Mouse (Mus musculus) liver, adult 2 months (tissue): ENCODE data around the gene P3h1.

Experiments used
- CTCF ChIP-seq: fragments of 200-500 bp; IDR thresholded peaks from 2 replicates; pipeline ENCODE4 v1.5.1; 2011; ENCODE audit warnings: low read depth, low read length, control low read depth
- POLR2A ChIP-seq: fragments of 200-500 bp; IDR thresholded peaks from 2 replicates; pipeline ENCODE4 v1.6.1; 2011; ENCODE audit warnings: low read length, control low read depth; ENCODE audit not compliant: insufficient read depth; ENCODE audit errors: extremely low read depth

DNA sequence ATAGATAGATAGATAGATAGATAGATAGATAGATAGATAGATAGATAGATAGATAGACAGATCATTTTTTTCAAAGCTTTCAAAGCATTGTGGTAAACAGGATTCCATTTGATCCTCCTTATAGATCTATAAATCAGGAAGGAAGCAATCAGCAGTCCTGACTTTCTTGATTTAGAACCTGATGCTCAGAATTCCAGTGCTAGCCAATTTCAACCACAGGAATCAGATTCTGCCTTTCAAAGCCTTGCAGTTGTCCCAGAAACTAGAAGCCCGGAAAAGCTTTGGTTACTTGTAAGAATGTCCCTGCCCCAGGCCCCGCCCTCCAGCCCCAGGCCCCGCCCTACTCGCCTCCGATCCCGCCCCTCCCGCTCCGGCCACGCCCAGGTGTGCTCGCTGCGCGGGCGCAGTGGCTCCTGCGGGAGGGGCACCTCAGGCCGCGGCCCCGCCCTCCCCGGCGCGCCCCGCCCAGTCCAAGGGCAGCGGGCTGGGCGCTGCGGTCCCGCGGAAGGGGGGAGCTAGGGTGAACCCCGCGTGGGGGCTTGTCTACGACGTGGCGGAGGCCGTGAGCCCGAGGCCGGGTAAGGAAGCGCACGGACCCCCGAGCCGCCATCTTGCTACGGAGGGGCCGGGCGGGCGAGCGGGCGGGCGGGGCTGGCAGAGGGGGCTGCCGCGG, 37.7 kb upstream of the P3h1 start, which contains the start of gene Svbp:
- TF ChIP-seq CTCF, result no peak
- 0 out of 2 replicates have a peak, but pooled peaks have one; percentile 39 for TF ChIP-seq POLR2A
